Mouse (Mus musculus): ENCODE data around the gene Tcl1b3.
"Not testable (repeated sequence)": the region's sequence is repeated elsewhere in the genome, so short reads cannot be mapped to it uniquely, and the experiment has no call there.

The Tcl1b3 gene

GRCm38 (mm10) chr12:105174318-105174717, 16.5 kb upstream of the Tcl1b3 start:
- TF ChIP-seq CTCF (conservative IDR thresholded peaks at IDR 0.05; ENCODE audit: low read length), result peak; percentile 37
- not testable (repeated sequence) for H3K36me3 ChIP-seq (ENCODE audit: insufficient read depth, low read length); H3K27me3 ChIP-seq (ENCODE audit: insufficient read depth, low read length); H3K4me1 ChIP-seq (replicated peaks; ENCODE audit: low read depth, low read length); H3K4me3 ChIP-seq (replicated peaks; ENCODE audit: low read length); H3K9me3 ChIP-seq (ENCODE audit: low read length)

GRCm38 (mm10) chr12:105176044-105176443, 14.8 kb upstream of the Tcl1b3 start, which contains the start of gene Tcl1b5:
Tcl1b5 (plus strand) TSS chr12:105176344.
- H3K27me3 ChIP-seq (ENCODE audit: insufficient read depth, low read length), result 0 out of 2 replicates have a peak, but pooled peaks cover 11% of the 10 kb centered on the region
- H3K4me3 ChIP-seq (replicated peaks; ENCODE audit: low read length); H3K9me3 ChIP-seq (ENCODE audit: low read length); H3K36me3 ChIP-seq (ENCODE audit: insufficient read depth, low read length); H3K4me1 ChIP-seq (replicated peaks; ENCODE audit: low read depth, low read length): not testable (repeated sequence)

- not testable (repeated sequence) for H3K9me3 ChIP-seq (ENCODE audit: low read length); H3K4me3 ChIP-seq (replicated peaks; ENCODE audit: low read length); H3K4me1 ChIP-seq (replicated peaks; ENCODE audit: low read depth, low read length); H3K36me3 ChIP-seq (ENCODE audit: insufficient read depth, low read length)
- 0 out of 2 replicates have a peak, but pooled peaks cover 11% of the 10 kb centered on the region for H3K27me3 ChIP-seq (ENCODE audit: insufficient read depth, low read length)
Observed at GRCm38 (mm10) chr12:105181040-105181644, 9.7 kb upstream of the Tcl1b3 start.

- not testable (repeated sequence) for H3K4me3 ChIP-seq (replicated peaks; ENCODE audit: low read length); H3K36me3 ChIP-seq (ENCODE audit: insufficient read depth, low read length); H3K27me3 ChIP-seq (ENCODE audit: insufficient read depth, low read length); H3K4me1 ChIP-seq (replicated peaks; ENCODE audit: low read depth, low read length)
- TF ChIP-seq CTCF (conservative IDR thresholded peaks at IDR 0.05; ENCODE audit: low read length), result peak; percentile 57
- H3K9me3 ChIP-seq (ENCODE audit: low read length), result peaks cover 10% of the 10 kb centered on the region
Observed at GRCm38 (mm10) chr12:105188980-105189379, 1.9 kb upstream of the Tcl1b3 start.

- H3K36me3 ChIP-seq (ENCODE audit: insufficient read depth, low read length); H3K9me3 ChIP-seq (ENCODE audit: low read length); H3K27me3 ChIP-seq (ENCODE audit: insufficient read depth, low read length); H3K4me3 ChIP-seq (replicated peaks; ENCODE audit: low read length); H3K4me1 ChIP-seq (replicated peaks; ENCODE audit: low read depth, low read length): not testable (repeated sequence)
Observed at GRCm38 (mm10) chr12:105199684-105200497, 9.0 kb downstream of the Tcl1b3 start.

GRCm38 (mm10) chr12:105201657-105202056, 10.8 kb downstream of the Tcl1b3 start, which contains the start of gene Tcl1b4:
Tcl1b4 (plus strand) TSS chr12:105201957.
- not testable (repeated sequence) for H3K4me3 ChIP-seq (replicated peaks; ENCODE audit: low read length); H3K4me1 ChIP-seq (replicated peaks; ENCODE audit: low read depth, low read length); H3K36me3 ChIP-seq (ENCODE audit: insufficient read depth, low read length); H3K27me3 ChIP-seq (ENCODE audit: insufficient read depth, low read length); H3K9me3 ChIP-seq (ENCODE audit: low read length)

- H3K36me3 ChIP-seq (ENCODE audit: insufficient read depth, low read length), result no peaks in the 10 kb centered on the region
- no peaks in the 10 kb centered on the region for H3K9me3 ChIP-seq (ENCODE audit: low read length)
- TF ChIP-seq POU5F1 (IDR thresholded peaks at IDR 0.05; ENCODE audit: borderline replicate concordance, low read length) (no peak), CTCF (conservative IDR thresholded peaks at IDR 0.05; ENCODE audit: low read length) (no peak), NANOG (IDR thresholded peaks at IDR 0.05; ENCODE audit: borderline replicate concordance, low read length) (no peak)
- 0 out of 2 replicates have a peak, but pooled peaks cover 3% of the 10 kb centered on the region for H3K4me1 ChIP-seq (replicated peaks; ENCODE audit: low read depth, low read length)
- H3K4me3 ChIP-seq (replicated peaks; ENCODE audit: low read length), result no peak overlapping the region
- H3K27me3 ChIP-seq (ENCODE audit: insufficient read depth, low read length), result no peaks in the 10 kb centered on the region
Observed at GRCm38 (mm10) chr12:105207071-105207470, 16.2 kb downstream of the Tcl1b3 start.

- no peak overlapping the region for H3K4me3 ChIP-seq (replicated peaks; ENCODE audit: low read length)
- H3K4me1 ChIP-seq (replicated peaks; ENCODE audit: low read depth, low read length), result 0 out of 2 replicates have a peak, but pooled peaks cover 5% of the 10 kb centered on the region
- no peaks in the 10 kb centered on the region for H3K27me3 ChIP-seq (ENCODE audit: insufficient read depth, low read length)
- H3K36me3 ChIP-seq (ENCODE audit: insufficient read depth, low read length), result no peaks in the 10 kb centered on the region
- no peaks in the 10 kb centered on the region for H3K9me3 ChIP-seq (ENCODE audit: low read length)
- TF ChIP-seq POU5F1 (IDR thresholded peaks at IDR 0.05; ENCODE audit: borderline replicate concordance, low read length), result no peak
- TF ChIP-seq CTCF (conservative IDR thresholded peaks at IDR 0.05; ENCODE audit: low read length), result no peak
- no peak for TF ChIP-seq NANOG (IDR thresholded peaks at IDR 0.05; ENCODE audit: borderline replicate concordance, low read length)
Observed at GRCm38 (mm10) chr12:105208441-105208840, 17.6 kb downstream of the Tcl1b3 start.

- no peak for TF ChIP-seq CTCF (conservative IDR thresholded peaks at IDR 0.05; ENCODE audit: low read length)
- H3K27me3 ChIP-seq (ENCODE audit: insufficient read depth, low read length), result no peaks in the 10 kb centered on the region
Observed at GRCm38 (mm10) chr12:105209231-105209630, 18.4 kb downstream of the Tcl1b3 start.

More at GRCm38 (mm10) chr12:105209231-105209630, 18.4 kb downstream of the Tcl1b3 start:
- Histone ChIP-seq H3K9me3 (ENCODE audit: low read length) (no peaks in the 10 kb centered on the region), H3K36me3 (ENCODE audit: insufficient read depth, low read length) (no peaks in the 10 kb centered on the region), H3K4me3 (replicated peaks; ENCODE audit: low read length) (no peak overlapping the region), H3K4me1 (replicated peaks; ENCODE audit: low read depth, low read length) (0 out of 2 replicates have a peak, but pooled peaks cover 5% of the 10 kb centered on the region)
